Mouse (Mus musculus) midbrain, embryonic 10.5 days (tissue): ENCODE data around the gene Ripk3. TPM values are rescaled to one million over a fixed set of nuclear protein-coding genes. Genes with fewer than 3 reads are reported as not detected.
A peak's percentile ranks its signal among the peaks of the same experiment; 100 is the strongest.

Experiments used
- DNase-seq: peaks from one replicate; pipeline ENCODE4 v3.0.0-alpha.2; 2017; ENCODE audit warnings: low spot score
- H3K27ac ChIP-seq: fragments of 300-500 bp; sonication (generic); replicated peaks from 2 replicates; pipeline ENCODE4 v1.5.1; 2016; ENCODE audit warnings: mild to moderate bottlenecking
- H3K27me3 ChIP-seq: fragments of 300-500 bp; sonication (generic); 2 replicates; pipeline ENCODE4 v1.6.1; 2016; ENCODE audit warnings: low read depth, mild to moderate bottlenecking; ENCODE audit not compliant: poor library complexity, severe bottlenecking
- H3K36me3 ChIP-seq: fragments of 300-500 bp; sonication (generic); 2 replicates; pipeline ENCODE4 v1.6.1; 2016; ENCODE audit warnings: mild to moderate bottlenecking, moderate library complexity
- H3K4me1 ChIP-seq: fragments of 300-500 bp; sonication (generic); 2 replicates; pipeline ENCODE4 v1.6.1; 2016
- H3K4me3 ChIP-seq: fragments of 300-500 bp; sonication (generic); 2 replicates; pipeline ENCODE4 v1.5.1; 2016; ENCODE audit warnings: mild to moderate bottlenecking, moderate library complexity
- H3K9me3 ChIP-seq: fragments of 300-500 bp; sonication (generic); replicated peaks from 2 replicates; pipeline ENCODE4 v1.6.1; 2016; ENCODE audit warnings: mild to moderate bottlenecking
- WGBS: fragments of 180-500 bp; shearing (Covaris S2); methylation state at CpG from one replicate; pipeline ENCODE4 v1.1.7; 2016; 5-methylcytosine and 5-hydroxymethylcytosine counted together
- polyA plus RNA-seq: library from polyadenylated mRNA; unstranded; fragments of >200 nt; fragmentation: Nextera tagmentation; extraction: Ambion mirVana; gene quantifications from 2 replicates; pipeline ENCODE4 v1.2.1, GENCODE M21; 2016

Ripk3 gene
- polyA plus RNA-seq, 1 experiment from 2014 or later, result 7.1 TPM

GRCm38 (mm10) chr14:55745180-55745860 is 43.3 kb downstream of the Ripk3 start, which contains the start of the genes Dhrs1 and Nop9:
Gene Dhrs1 (minus strand): TSS chr14:55745690.
Gene Nop9 (plus strand): TSS chr14:55745693.
- peak within 1 kb of the TSS; percentile 90 for H3K4me3 ChIP-seq

DNA sequence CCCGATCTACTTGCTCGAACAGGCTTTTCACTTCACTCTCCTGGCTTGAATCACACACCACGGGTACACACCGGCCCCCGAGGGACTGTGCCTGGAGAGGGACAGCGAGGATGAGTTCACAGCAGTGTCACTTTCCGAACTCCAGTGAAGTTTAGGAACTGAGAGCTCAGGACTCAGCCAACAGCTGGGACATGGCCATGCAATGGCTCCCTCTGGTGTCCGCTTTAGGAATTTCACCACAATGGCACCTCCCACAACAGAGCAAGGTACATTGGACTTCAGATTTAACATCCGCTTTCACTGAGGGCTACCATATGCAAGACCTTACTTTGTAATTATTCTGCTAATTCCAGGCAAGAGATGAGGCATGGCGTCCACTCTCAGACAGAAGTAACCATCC is 45.0 kb downstream of the Ripk3 start:
- H3K27me3 ChIP-seq, result no peaks in the 10 kb centered on the region
- H3K36me3 ChIP-seq, result peaks cover 40% of the 10 kb centered on the region
- no peak overlapping the region for H3K27ac ChIP-seq
- 24% methylated on average over 10 of the region's 10 CpGs for WGBS
- H3K9me3 ChIP-seq, result no peaks in the 10 kb centered on the region
- peak; percentile 83 for DNase-seq
- peak overlapping the region; percentile 90; the same call in 1 of the 2 replicates for H3K4me3 ChIP-seq
- peaks cover 39% of the 10 kb centered on the region for H3K4me1 ChIP-seq

More at GRCm38 (mm10) chr14:55745180-55745860, 43.3 kb downstream of the Ripk3 start, which contains the start of the genes Dhrs1 and Nop9:
- WGBS, result 2% methylated on average over 48 of the region's 48 CpGs
- Histone ChIP-seq H3K36me3 (peaks cover 39% of the 10 kb centered on the region), H3K27ac (peak within 1 kb of the TSS; percentile 86), H3K4me1 (peaks cover 39% of the 10 kb centered on the region), H3K27me3 (no peaks in the 10 kb centered on the region), H3K9me3 (no peaks in the 10 kb centered on the region)
- DNase-seq, result peak; percentile 94

DNA sequence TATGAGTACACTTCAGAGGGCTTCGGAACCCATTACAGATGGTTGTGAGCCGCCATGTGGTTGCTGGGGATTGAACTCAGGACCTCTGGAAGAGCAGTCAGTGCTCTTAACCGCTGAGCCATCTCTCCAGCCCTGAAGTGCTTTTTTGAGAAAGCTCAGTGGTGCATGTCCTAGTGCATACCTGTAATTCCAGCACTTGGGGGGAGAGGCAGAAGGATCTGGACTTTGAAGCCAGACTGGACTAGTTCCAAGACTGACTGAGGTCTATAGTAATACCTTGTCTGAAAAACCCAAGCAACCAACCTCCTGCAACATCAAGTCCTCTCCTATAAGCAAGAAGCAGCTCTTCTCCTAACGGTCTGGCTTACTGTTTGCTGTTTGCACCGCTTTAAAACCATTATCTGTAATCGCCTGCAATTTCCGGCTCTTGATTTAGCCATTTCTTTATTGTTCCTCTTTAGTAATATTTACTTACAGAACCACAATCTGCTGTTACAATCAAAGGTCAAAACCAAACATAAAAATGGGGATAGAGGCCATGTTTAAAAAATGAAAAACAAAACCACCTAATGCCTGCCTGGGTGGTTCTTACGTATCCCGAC is 51.5 kb downstream of the Ripk3 start:
- Histone ChIP-seq H3K36me3 (peaks cover 37% of the 10 kb centered on the region), H3K9me3 (no peaks in the 10 kb centered on the region), H3K4me3 (no peak overlapping the region), H3K4me1 (no peaks in the 10 kb centered on the region), H3K27me3 (no peaks in the 10 kb centered on the region), H3K27ac (no peak overlapping the region)
- WGBS, result 89% methylated on average over 9 of the region's 9 CpGs
- no peak for DNase-seq

DNA sequence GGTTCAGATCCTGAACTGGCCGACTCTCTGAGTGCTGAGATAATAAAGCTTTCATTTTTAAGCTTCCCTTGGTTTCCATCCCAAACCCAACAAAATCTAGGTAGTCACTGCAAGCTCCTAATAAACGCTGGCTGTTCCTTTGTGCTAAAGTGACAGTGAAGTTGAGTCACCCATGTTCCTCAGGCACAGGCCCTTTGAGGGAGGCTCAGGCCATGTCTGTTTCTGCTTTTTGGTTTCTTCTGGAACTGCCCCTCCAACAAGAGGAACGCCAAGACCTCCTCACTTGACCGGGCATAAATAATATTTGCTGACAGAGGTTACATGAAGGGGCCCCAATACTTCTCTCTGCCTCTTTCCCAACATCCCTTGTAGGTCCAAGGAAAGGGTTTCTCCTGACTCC is 52.9 kb downstream of the Ripk3 start:
- no peak for DNase-seq
- H3K36me3 ChIP-seq, result peaks cover 31% of the 10 kb centered on the region
- WGBS, result 89% methylated on average over 4 of the region's 4 CpGs
- H3K27me3 ChIP-seq, result no peaks in the 10 kb centered on the region
- no peaks in the 10 kb centered on the region for H3K4me1 ChIP-seq
- no peaks in the 10 kb centered on the region for H3K9me3 ChIP-seq
- no peak overlapping the region for H3K27ac ChIP-seq
- H3K4me3 ChIP-seq, result no peak overlapping the region

GRCm38 (mm10) chr14:55735334-55735733 is 53.3 kb downstream of the Ripk3 start:
- H3K27ac ChIP-seq, result no peak overlapping the region
- H3K4me1 ChIP-seq, result no peaks in the 10 kb centered on the region
- peaks cover 27% of the 10 kb centered on the region for H3K36me3 ChIP-seq
- H3K9me3 ChIP-seq, result no peaks in the 10 kb centered on the region
- no peak overlapping the region for H3K4me3 ChIP-seq
- 77% methylated on average over 3 of the region's 3 CpGs for WGBS
- no peak for DNase-seq
- H3K27me3 ChIP-seq, result no peaks in the 10 kb centered on the region

Other genes with a start within 250 kb of the Ripk3 start
- 16.5 and 18.5 TPM in 2 replicates for gene Pck2, start 248.6 kb downstream of the Ripk3 start, polyA plus RNA-seq
- gene Dcaf11, start 228.9 kb downstream of the Ripk3 start, polyA plus RNA-seq, result 78.5 and 90.8 TPM in 2 replicates
- gene A730061H03Rik, start 228.5 kb downstream of the Ripk3 start, polyA plus RNA-seq, result 0.30 TPM in 1 of 2 replicates, not detected in the other
- 0.14 and 0.25 TPM in 2 replicates for gene Fitm1, start 213.2 kb downstream of the Ripk3 start, polyA plus RNA-seq
- 88.7 and 97.9 TPM in 2 replicates for gene Psme1, start 210.7 kb downstream of the Ripk3 start, polyA plus RNA-seq
- gene Emc9, start 203.6 kb downstream of the Ripk3 start, polyA plus RNA-seq, result 7.9 and 8.0 TPM in 2 replicates
- gene Psme2, start 197.8 kb downstream of the Ripk3 start, polyA plus RNA-seq, result 171 and 184 TPM in 2 replicates
- gene Rnf31, start 197.2 kb downstream of the Ripk3 start, polyA plus RNA-seq, result 15.4 and 21.0 TPM in 2 replicates
- gene Irf9, start 185.3 kb downstream of the Ripk3 start, polyA plus RNA-seq, result 6.5 and 6.9 TPM in 2 replicates
- 4.1 and 5.5 TPM in 2 replicates for gene Rec8, start 170.8 kb downstream of the Ripk3 start, polyA plus RNA-seq
- gene Ipo4, start 152.9 kb downstream of the Ripk3 start, polyA plus RNA-seq, result 94.1 and 100 TPM in 2 replicates
- 1.1 and 1.2 TPM in 2 replicates for gene Gm49378, start 151.0 kb downstream of the Ripk3 start, polyA plus RNA-seq
- gene Tm9sf1, start 145.1 kb downstream of the Ripk3 start, polyA plus RNA-seq, result 74.7 and 77.1 TPM in 2 replicates
- 0.75 and 0.79 TPM in 2 replicates for gene Tssk4, start 138.7 kb downstream of the Ripk3 start, polyA plus RNA-seq
- gene Mdp1, start 128.4 kb downstream of the Ripk3 start, polyA plus RNA-seq, result 65.3 and 72.9 TPM in 2 replicates
- gene Gmpr2, start 116.9 kb downstream of the Ripk3 start, polyA plus RNA-seq, result 63.5 and 65.0 TPM in 2 replicates
- 610 and 632 TPM in 2 replicates for gene Nedd8, start 116.7 kb downstream of the Ripk3 start, polyA plus RNA-seq
- 70.5 and 74.5 TPM in 2 replicates for gene Tinf2, start 107.0 kb downstream of the Ripk3 start, polyA plus RNA-seq
- 0.27 and 0.42 TPM in 2 replicates for gene Tgm1, start 74.9 kb downstream of the Ripk3 start, polyA plus RNA-seq
- gene Rabggta, start 66.6 kb downstream of the Ripk3 start, polyA plus RNA-seq, result 30.1 and 34.4 TPM in 2 replicates
- 67.6 and 71.2 TPM in 2 replicates for gene Dhrs1, start 43.2 kb downstream of the Ripk3 start, polyA plus RNA-seq
- gene Nop9, start 43.2 kb downstream of the Ripk3 start, polyA plus RNA-seq, result 50.6 and 60.8 TPM in 2 replicates
- gene Cideb, start 30.4 kb downstream of the Ripk3 start, polyA plus RNA-seq, result 0.22 and 0.23 TPM in 2 replicates
- 0.06 and 0.22 TPM in 2 replicates for gene Ltb4r2, start 27.4 kb downstream of the Ripk3 start, polyA plus RNA-seq
- gene Ltb4r1, start 22.9 kb downstream of the Ripk3 start, polyA plus RNA-seq, result 0.25 and 0.30 TPM in 2 replicates
- 5.4 and 6.5 TPM in 2 replicates for gene Adcy4, start 4.8 kb downstream of the Ripk3 start, polyA plus RNA-seq
- 22.0 and 24.6 TPM in 2 replicates for gene Nfatc4, start 34.3 kb upstream of the Ripk3 start, polyA plus RNA-seq
- gene Nynrin, start 65.1 kb upstream of the Ripk3 start, polyA plus RNA-seq, result 22.3 and 25.1 TPM in 2 replicates
- 0.14 and 0.16 TPM in 2 replicates for gene Cbln3, start 95.5 kb upstream of the Ripk3 start, polyA plus RNA-seq
- 23.2 and 24.7 TPM in 2 replicates for gene Khnyn, start 96.1 kb upstream of the Ripk3 start, polyA plus RNA-seq
- gene Sdr39u1, start 111.4 kb upstream of the Ripk3 start, polyA plus RNA-seq, result 27.5 and 31.5 TPM in 2 replicates
- gene Cma1, start 155.8 kb upstream of the Ripk3 start, polyA plus RNA-seq, result not detected in 2 replicates
- not detected in 2 replicates for gene Cma2, start 162.1 kb upstream of the Ripk3 start, polyA plus RNA-seq
- gene Mcpt1, start 229.1 kb upstream of the Ripk3 start, polyA plus RNA-seq, result not detected in 2 replicates
- gene Mcpt9, start 241.6 kb upstream of the Ripk3 start, polyA plus RNA-seq, result not detected in 2 replicates